Mouse (Mus musculus) kidney, embryonic 14.5 days (tissue): Measurements from ENCODE around the gene Gm20716. TPM values are rescaled to one million over a fixed set of nuclear protein-coding genes. Genes with fewer than 3 reads are reported as not detected.
A peak's percentile ranks its signal among the peaks of the same experiment; 100 is the strongest.

Experiments used
- ATAC-seq: fragments of 200-750 bp; cut with Nextera tagmentation; 2 replicates; pipeline ENCODE4 v1.8.0; 2017; ENCODE audit warnings: moderate number of reproducible peaks, mild to moderate bottlenecking, moderate TSS enrichment, moderate library complexity; ENCODE audit not compliant: low FRiP score, low TSS enrichment
- H3K27ac ChIP-seq: fragments of 300-500 bp; sonication (generic); 2 replicates; pipeline ENCODE4 v1.5.1; 2014; ENCODE audit warnings: low read depth, mild to moderate bottlenecking, low read length, moderate library complexity, mixed read lengths
- H3K27me3 ChIP-seq: fragments of 300-500 bp; sonication (generic); 2 replicates; pipeline ENCODE4 v1.6.1; 2014; ENCODE audit warnings: mild to moderate bottlenecking, low read length; ENCODE audit not compliant: control insufficient read depth, insufficient read depth
- H3K36me3 ChIP-seq: fragments of 300-500 bp; sonication (generic); 2 replicates; pipeline ENCODE4 v1.6.1; 2014; ENCODE audit warnings: low read length, mixed read lengths; ENCODE audit not compliant: control insufficient read depth, insufficient read depth
- H3K4me1 ChIP-seq: fragments of 300-500 bp; sonication (generic); 2 replicates; pipeline ENCODE4 v1.6.1; 2014; ENCODE audit warnings: low read length, mixed read lengths; ENCODE audit not compliant: control insufficient read depth, insufficient read depth
- H3K4me2 ChIP-seq: fragments of 300-500 bp; sonication (generic); replicated peaks from 2 replicates; pipeline ENCODE4 v1.6.1; 2014; ENCODE audit warnings: low read depth, mild to moderate bottlenecking, low read length
- H3K4me3 ChIP-seq: fragments of 300-500 bp; sonication (generic); 2 replicates; pipeline ENCODE4 v1.5.1; 2014; ENCODE audit warnings: mild to moderate bottlenecking, low read length
- H3K9ac ChIP-seq: fragments of 300-500 bp; sonication (generic); 2 replicates; pipeline ENCODE4 v1.6.1; 2014; ENCODE audit warnings: low read depth, mild to moderate bottlenecking, low read length, moderate library complexity
- H3K9me3 ChIP-seq: fragments of 300-500 bp; sonication (generic); 2 replicates; pipeline ENCODE4 v1.6.1; 2016; ENCODE audit warnings: low read length; ENCODE audit not compliant: control insufficient read depth
- WGBS: fragments of 180-500 bp; shearing (Covaris S2); extraction: QIAGEN DNeasy Blood & Tissue Kit; methylation state at CpG from one replicate; pipeline ENCODE4 v1.1.7; 2014; 5-methylcytosine and 5-hydroxymethylcytosine counted together
- polyA plus RNA-seq: library from polyadenylated mRNA; unstranded; fragments of >200 nt; fragmentation: Nextera tagmentation; extraction: Ambion mirVana; gene quantifications from 2 replicates; pipeline ENCODE4 v1.2.1, GENCODE M21; 2014

Gene Gm20716
- 29.9 and 35.7 TPM in 2 replicates for polyA plus RNA-seq

DNA sequence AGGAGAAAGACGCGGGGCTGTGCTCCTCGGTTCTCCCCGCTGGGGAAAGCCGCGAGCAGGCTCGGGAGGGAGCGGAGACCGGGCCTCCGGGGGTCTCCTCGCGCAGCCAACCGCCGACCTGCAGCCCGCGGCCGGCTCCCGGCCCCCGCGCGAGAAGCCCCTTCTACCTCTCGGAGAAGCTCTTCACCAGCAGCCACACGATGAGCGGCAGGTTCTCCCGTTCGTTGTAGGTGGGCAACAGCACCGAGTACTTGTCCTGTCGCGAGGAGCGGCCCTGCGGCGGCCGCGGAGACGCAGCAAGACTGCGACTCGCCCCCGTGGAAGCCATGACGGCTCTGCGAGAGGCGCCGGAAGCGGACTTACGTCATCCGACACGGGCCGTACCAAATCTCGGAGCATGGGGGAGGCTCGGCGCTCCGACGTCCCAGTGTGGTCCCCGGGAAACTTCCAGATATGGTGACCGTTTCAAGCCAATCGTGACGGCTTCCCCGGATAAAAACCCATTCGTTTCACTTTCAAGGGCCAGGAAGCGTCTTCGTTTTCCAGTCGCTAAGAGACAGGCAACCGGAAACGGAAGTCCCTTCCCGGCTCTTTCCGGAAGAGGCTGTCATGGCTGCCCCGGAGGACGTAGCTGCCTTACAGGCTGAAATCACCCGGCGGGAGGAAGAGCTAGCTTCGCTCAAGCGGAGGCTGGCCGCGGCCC is at the start of gene Gm20716, which contains the start of the genes Dpm1 and Mocs3:
Gm20716 (minus strand) TSS at position 339 of the 703 bp plus-strand sequence.
Dpm1 (minus strand) TSS at position 566 of the 703 bp plus-strand sequence.
Mocs3 (plus strand) TSS at position 597 of the 703 bp plus-strand sequence.
- Histone ChIP-seq H3K27ac (peak within 1 kb of the TSS; percentile 90), H3K9ac (peak within 1 kb of the TSS; percentile 79), H3K4me2 (peak within 1 kb of the TSS; percentile 99), H3K9me3 (no peaks in the 10 kb centered on the region), H3K4me3 (peak within 1 kb of the TSS; percentile 84), H3K27me3 (no peaks in the 10 kb centered on the region; the same call in 1 of the 2 replicates), H3K4me1 (peaks cover 19% of the 10 kb centered on the region), H3K36me3 (peaks cover 22% of the 10 kb centered on the region)
- WGBS = under 1% methylated on average over 73 of the region's 73 CpGs
- ATAC-seq = peak; percentile 88

DNA sequence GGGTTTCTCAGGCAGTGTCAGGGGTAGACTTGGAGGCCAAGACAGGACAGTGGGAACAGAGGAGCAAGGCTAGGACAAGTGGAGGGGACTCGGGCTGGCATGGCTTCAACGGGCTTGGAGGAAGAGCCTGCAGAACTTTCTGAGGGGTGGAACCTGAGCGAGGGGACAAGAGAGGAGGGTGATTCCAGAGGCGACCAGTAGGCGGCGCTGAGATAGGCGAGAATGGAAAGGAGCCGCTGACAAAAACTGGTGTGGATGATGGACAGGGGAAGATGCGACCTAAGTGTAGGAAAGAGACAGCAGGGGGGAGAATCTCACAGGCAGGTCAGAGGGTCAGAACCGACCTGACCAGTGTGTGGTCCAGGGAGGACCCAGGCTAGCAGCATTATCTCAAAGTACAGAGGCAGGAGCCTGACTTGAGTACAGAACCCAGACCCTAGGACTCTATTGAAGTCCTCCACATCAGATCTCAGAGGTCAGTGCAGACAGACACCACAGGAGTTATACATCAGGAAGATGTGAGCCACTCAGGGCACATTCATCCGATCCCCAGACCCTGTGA is 44.3 kb upstream of the Gm20716 start:
- ATAC-seq = no peak
- 11% methylated on average over 11 of the region's 11 CpGs for WGBS
- H3K27me3 ChIP-seq = peaks cover 31% of the 10 kb centered on the region

GRCm38 (mm10) chr2:168273387-168273786 is 43.2 kb upstream of the Gm20716 start:
- 51% methylated on average over 9 of the region's 9 CpGs for WGBS
- peaks cover 22% of the 10 kb centered on the region for H3K27me3 ChIP-seq
- no peak overlapping the region for H3K27ac ChIP-seq
- no peaks in the 10 kb centered on the region for H3K4me1 ChIP-seq
- H3K9me3 ChIP-seq = peaks cover 3% of the 10 kb centered on the region; the same call in 1 of the 2 replicates
- H3K4me2 ChIP-seq = no peak overlapping the region
- no peaks in the 10 kb centered on the region for H3K36me3 ChIP-seq
- no peak overlapping the region for H3K9ac ChIP-seq
- H3K4me3 ChIP-seq = no peak overlapping the region
- ATAC-seq = no peak

More for the DNA sequence above, 44.3 kb upstream of the Gm20716 start:
- H3K9ac ChIP-seq = no peak overlapping the region
- H3K36me3 ChIP-seq = no peaks in the 10 kb centered on the region
- H3K4me3 ChIP-seq = no peak overlapping the region
- H3K27ac ChIP-seq = no peak overlapping the region
- no peaks in the 10 kb centered on the region for H3K9me3 ChIP-seq
- no peak overlapping the region for H3K4me2 ChIP-seq
- no peaks in the 10 kb centered on the region for H3K4me1 ChIP-seq

GRCm38 (mm10) chr2:168268033-168268432 is 37.9 kb upstream of the Gm20716 start:
- Histone ChIP-seq H3K9ac (no peak overlapping the region), H3K4me1 (no peaks in the 10 kb centered on the region), H3K27me3 (no peaks in the 10 kb centered on the region), H3K36me3 (no peaks in the 10 kb centered on the region), H3K4me2 (peak overlapping the region; percentile 1; the same call in 1 of the 2 replicates), H3K9me3 (peaks cover 3% of the 10 kb centered on the region; the same call in 1 of the 2 replicates), H3K27ac (no peak overlapping the region), H3K4me3 (no peak overlapping the region)
- ATAC-seq = no peak
- 33% methylated on average over 7 of the region's 7 CpGs for WGBS

- Histone ChIP-seq H3K27ac (no peak overlapping the region), H3K4me1 (no peaks in the 10 kb centered on the region), H3K9me3 (no peaks in the 10 kb centered on the region), H3K4me3 (no peak overlapping the region), H3K4me2 (no peak overlapping the region), H3K9ac (no peak overlapping the region), H3K36me3 (no peaks in the 10 kb centered on the region), H3K27me3 (no peaks in the 10 kb centered on the region; the same call in 1 of the 2 replicates)
- no peak for ATAC-seq
- 94% methylated on average over 10 of the region's 10 CpGs for WGBS
Observed at GRCm38 (mm10) chr2:168260900-168261299, 30.7 kb upstream of the Gm20716 start.

DNA sequence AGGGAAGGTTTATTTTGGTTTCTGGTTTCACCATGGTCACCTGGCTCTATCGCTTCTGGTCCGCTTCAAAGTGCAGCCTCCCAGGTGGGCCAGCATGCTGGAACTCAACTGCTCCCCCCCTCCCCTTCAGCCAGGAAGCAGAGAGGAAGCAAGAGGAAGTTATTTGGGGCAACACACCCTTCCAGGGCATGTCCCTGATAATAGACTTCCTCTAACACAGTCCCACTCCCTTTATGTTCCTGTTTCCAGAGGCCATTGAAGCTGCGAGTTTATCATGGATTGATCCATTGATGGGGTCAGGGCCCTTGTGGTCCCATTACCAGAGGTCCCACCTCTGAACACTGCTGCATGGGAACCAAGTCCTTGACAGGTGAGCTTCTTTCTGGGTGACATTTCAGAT is 30.0 kb upstream of the Gm20716 start:
- no peaks in the 10 kb centered on the region for H3K36me3 ChIP-seq
- no peak overlapping the region for H3K4me2 ChIP-seq
- no peak overlapping the region for H3K4me3 ChIP-seq
- no peaks in the 10 kb centered on the region for H3K9me3 ChIP-seq
- 77% methylated on average over 3 of the region's 3 CpGs for WGBS
- no peaks in the 10 kb centered on the region; the same call in 1 of the 2 replicates for H3K27me3 ChIP-seq
- no peak overlapping the region for H3K9ac ChIP-seq
- ATAC-seq = no peak
- no peak overlapping the region for H3K27ac ChIP-seq
- H3K4me1 ChIP-seq = no peaks in the 10 kb centered on the region

- H3K27me3 ChIP-seq = no peaks in the 10 kb centered on the region; the same call in 1 of the 2 replicates
- 92% methylated on average over 8 of the region's 8 CpGs for WGBS
Observed at GRCm38 (mm10) chr2:168259046-168259445, 28.9 kb upstream of the Gm20716 start.

GRCm38 (mm10) chr2:168257188-168257587 is 27.0 kb upstream of the Gm20716 start:
- ATAC-seq = no peak

More at GRCm38 (mm10) chr2:168259046-168259445, 28.9 kb upstream of the Gm20716 start:
- Histone ChIP-seq H3K9ac (no peak overlapping the region), H3K36me3 (no peaks in the 10 kb centered on the region), H3K9me3 (no peaks in the 10 kb centered on the region), H3K4me2 (no peak overlapping the region), H3K27ac (no peak overlapping the region), H3K4me3 (no peak overlapping the region), H3K4me1 (no peaks in the 10 kb centered on the region)
- ATAC-seq = no peak

DNA sequence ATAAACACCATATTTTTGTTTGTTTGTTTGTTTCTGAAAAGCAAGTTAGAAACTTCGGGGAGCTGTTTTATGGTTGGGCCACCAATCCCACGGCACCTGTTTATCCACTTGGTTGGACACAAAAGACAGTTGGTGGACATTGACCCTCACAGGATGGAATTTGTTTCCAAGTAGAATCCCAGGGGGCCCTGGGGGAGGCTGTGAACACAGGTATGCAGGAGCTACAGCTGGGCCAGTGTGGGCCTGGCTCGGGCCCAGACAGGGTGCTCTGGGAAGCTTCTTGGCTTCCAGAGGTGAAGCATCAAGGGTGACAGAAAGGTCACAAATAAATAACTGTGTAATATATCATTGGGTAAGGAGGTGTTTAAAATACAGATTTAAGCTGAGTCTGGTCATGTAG is 26.3 kb upstream of the Gm20716 start:
- Histone ChIP-seq H3K9ac (no peak overlapping the region), H3K4me3 (no peak overlapping the region), H3K36me3 (no peaks in the 10 kb centered on the region), H3K4me2 (no peak overlapping the region), H3K27me3 (no peaks in the 10 kb centered on the region), H3K9me3 (no peaks in the 10 kb centered on the region), H3K4me1 (no peaks in the 10 kb centered on the region), H3K27ac (no peak overlapping the region)
- ATAC-seq = no peak
- 65% methylated on average over 3 of the region's 3 CpGs for WGBS

More at GRCm38 (mm10) chr2:168257188-168257587, 27.0 kb upstream of the Gm20716 start:
- no peak overlapping the region for H3K27ac ChIP-seq
- H3K4me3 ChIP-seq = no peak overlapping the region
- no peaks in the 10 kb centered on the region for H3K9me3 ChIP-seq
- H3K4me1 ChIP-seq = no peaks in the 10 kb centered on the region
- no peak overlapping the region for H3K4me2 ChIP-seq
- WGBS = 92% methylated on average over 4 of the region's 4 CpGs
- no peak overlapping the region for H3K9ac ChIP-seq
- H3K36me3 ChIP-seq = no peaks in the 10 kb centered on the region
- H3K27me3 ChIP-seq = no peaks in the 10 kb centered on the region
